Mouse (Mus musculus) olfactory bulb, adult 2 months (tissue): ENCODE results near the gene P2ry6. TPM values are rescaled to one million over a fixed set of nuclear protein-coding genes. Genes with fewer than 3 reads are reported as not detected.

ENCODE experiments used
- H3K27ac ChIP-seq: fragments of 200-500 bp; 2 replicates; pipeline ENCODE4 v1.5.1; 2012; ENCODE audit warnings: low read depth, low read length; ENCODE audit not compliant: insufficient read depth
- H3K4me1 ChIP-seq: fragments of 200-500 bp; 2 replicates; pipeline ENCODE4 v1.6.1; 2012; ENCODE audit warnings: low read length; ENCODE audit not compliant: control insufficient read depth, insufficient read depth
- H3K4me3 ChIP-seq: fragments of 200-500 bp; 2 replicates; pipeline ENCODE4 v1.5.1; 2012; ENCODE audit warnings: mild to moderate bottlenecking, low read depth, low read length, moderate library complexity; ENCODE audit not compliant: insufficient read depth
- CTCF ChIP-seq: fragments of 200-500 bp; IDR thresholded peaks from 2 replicates; pipeline ENCODE4 v1.5.1; 2012; ENCODE audit warnings: low read depth, mild to moderate bottlenecking, low read length, moderate library complexity; ENCODE audit not compliant: insufficient read depth
- POLR2A ChIP-seq: fragments of 200-500 bp; IDR thresholded peaks from 2 replicates; pipeline ENCODE4 v1.6.1; 2012; ENCODE audit warnings: mild to moderate bottlenecking, low read depth, low read length, moderate library complexity; ENCODE audit not compliant: insufficient read depth
- WGBS: fragments of 180-500 bp; shearing (Covaris S2); methylation state at CpG from one replicate; pipeline ENCODE4 v1.1.7; 2018; 5-methylcytosine and 5-hydroxymethylcytosine counted together
- polyA plus RNA-seq: library from polyadenylated mRNA; stranded (reverse); fragments of >200 nt; gene quantifications from 2 replicates; pipeline ENCODE4 v1.2.4, GENCODE M21; 2012; ENCODE audit warnings: low replicate concordance; ENCODE audit not compliant: missing spikeins, insufficient read depth, insufficient read length

P2ry6 gene
- polyA plus RNA-seq, 1 experiment: not detected

DNA sequence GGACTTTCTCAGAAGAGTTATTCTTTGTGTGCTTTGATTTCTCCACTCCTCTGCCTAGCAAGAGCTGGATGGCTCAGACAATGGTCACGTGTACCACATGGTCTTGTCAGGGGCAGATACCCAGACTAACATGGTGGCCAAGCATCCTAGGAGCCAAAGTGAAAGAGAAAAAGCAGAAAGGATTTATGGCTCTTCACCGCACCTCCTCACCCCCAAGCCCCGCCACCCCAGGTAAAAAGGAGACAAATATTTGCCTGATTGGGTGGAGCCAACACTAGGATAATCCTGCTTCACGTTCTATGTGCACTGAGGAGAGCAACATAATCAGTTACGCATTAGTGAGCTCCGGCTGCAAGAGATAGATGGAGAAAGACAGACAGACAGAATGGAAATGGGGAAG is 6.1 kb downstream of the P2ry6 start:
- TF ChIP-seq POLR2A (no peak), CTCF (no peak)
- H3K27ac ChIP-seq: no peak overlapping the region
- 91% methylated on average over 6 of the region's 6 CpGs for WGBS
- no peaks in the 10 kb centered on the region for H3K4me1 ChIP-seq
- no peak overlapping the region for H3K4me3 ChIP-seq

DNA sequence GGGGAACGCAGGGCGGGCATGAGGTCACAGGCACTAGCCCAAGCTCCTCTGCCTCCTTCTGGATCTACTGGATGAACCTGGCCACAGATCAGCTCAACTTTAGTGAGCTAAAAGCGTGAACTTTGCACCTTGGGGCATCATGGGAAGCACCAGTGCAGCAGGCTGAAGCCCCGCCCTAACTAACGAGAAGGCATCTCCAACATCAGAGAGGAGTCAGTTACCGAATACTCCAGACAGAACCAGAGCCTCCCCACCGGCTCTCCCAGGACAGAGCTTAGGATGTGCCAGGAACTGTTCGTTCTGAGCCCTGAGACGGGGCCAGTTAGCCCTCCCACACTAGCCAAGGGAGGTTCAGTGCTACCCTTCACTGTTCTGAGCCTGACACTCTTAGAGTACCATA is 6.6 kb downstream of the P2ry6 start:
- H3K4me1 ChIP-seq: no peaks in the 10 kb centered on the region
- H3K27ac ChIP-seq: no peak overlapping the region
- no peak overlapping the region for H3K4me3 ChIP-seq
- 90% methylated on average over 9 of the region's 9 CpGs for WGBS
- no peak for TF ChIP-seq POLR2A
- TF ChIP-seq CTCF: no peak

DNA sequence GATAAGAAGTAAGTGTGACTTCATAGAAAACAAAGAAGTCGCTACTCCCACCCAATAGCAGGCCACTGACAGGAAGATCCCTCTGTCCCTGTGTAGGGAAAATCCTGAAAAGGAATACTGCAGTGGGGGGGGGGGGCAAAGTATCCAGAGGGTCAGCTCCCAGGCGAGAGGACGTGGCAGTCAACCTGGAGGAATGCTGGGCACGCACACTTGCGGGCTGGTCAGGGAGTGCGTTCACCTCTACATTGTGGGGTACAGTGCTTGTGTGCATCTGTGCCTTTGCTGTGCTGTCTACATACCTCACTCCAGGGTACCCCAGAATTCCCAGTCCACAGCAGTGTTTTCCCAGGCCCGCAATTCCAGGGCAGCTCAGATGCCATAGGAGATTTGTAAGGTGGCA is 8.4 kb downstream of the P2ry6 start:
- Histone ChIP-seq H3K4me3 (no peak overlapping the region), H3K4me1 (no peaks in the 10 kb centered on the region), H3K27ac (no peak overlapping the region)
- WGBS: 86% methylated on average over 7 of the region's 7 CpGs
- TF ChIP-seq POLR2A (no peak), CTCF (no peak)

DNA sequence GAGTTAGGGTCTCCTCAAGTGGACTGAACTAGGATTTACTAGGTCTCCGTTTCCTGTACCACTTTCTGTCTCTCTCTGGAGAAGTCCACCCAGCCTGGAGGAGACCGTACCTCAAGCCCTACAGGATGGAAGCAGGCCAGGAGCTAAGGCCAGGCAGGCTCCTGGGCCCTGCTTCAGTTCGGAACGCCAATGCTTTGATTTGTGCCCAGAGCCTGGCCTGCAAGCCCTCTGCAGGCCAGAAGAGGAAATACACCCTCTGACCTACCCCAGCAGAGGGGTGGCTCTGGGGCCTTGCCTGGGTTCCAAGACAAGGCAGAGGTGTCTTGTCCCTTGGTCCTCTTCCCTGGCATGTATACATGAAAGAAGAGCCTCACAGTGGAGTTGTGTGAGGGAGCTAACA is 9.4 kb downstream of the P2ry6 start:
- 34% methylated on average over 4 of the region's 4 CpGs for WGBS
- peak; percentile 74 for TF ChIP-seq CTCF
- no peak for TF ChIP-seq POLR2A

DNA sequence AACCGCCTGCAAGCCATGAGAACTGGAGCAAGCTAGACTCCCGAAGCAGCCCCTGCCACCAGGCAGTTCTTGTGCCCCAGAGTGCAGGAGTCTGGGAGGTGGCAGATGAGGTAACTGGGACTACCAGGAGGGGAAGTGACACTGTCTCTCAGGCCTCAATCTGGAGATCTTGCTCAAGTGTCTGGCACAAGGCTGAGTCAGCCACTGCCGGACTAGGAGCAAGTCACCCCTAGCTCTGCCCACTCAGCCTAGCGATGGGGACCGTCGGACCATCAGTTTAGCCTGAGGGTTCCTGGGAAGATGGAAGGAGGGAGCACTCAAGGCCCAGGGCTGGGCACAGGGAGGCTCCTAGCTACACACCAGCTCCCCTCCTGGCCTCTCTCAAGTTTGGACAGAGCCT is 10.2 kb downstream of the P2ry6 start:
- H3K4me3 ChIP-seq: no peak overlapping the region
- WGBS: 87% methylated on average over 6 of the region's 6 CpGs
- TF ChIP-seq CTCF (no peak), POLR2A (no peak)
- no peaks in the 10 kb centered on the region for H3K4me1 ChIP-seq
- H3K27ac ChIP-seq: no peak overlapping the region

More for the DNA sequence above, 9.4 kb downstream of the P2ry6 start:
- Histone ChIP-seq H3K4me3 (no peak overlapping the region), H3K27ac (no peak overlapping the region), H3K4me1 (no peaks in the 10 kb centered on the region)

DNA sequence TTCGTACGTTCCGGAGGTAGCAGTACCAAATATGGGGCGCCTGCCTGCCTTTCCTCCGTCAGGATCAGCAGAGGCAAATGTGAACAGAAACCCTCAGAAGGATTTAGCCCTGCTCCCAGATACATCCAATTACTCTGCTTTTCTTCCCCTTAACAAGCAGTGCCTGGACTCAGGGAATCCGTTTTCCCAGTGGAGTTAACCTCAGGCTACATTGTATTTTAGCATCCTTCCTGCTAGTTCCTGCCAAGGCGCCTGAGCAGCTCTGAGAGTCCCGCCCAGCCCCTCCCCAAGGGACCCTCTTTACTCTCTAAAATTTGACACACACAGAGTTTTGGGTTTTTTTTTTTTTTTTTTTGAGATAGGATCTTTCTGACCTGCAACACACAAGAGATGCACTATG is 11.1 kb downstream of the P2ry6 start:
- Histone ChIP-seq H3K4me1 (no peaks in the 10 kb centered on the region), H3K4me3 (no peak overlapping the region), H3K27ac (no peak overlapping the region)
- TF ChIP-seq CTCF (no peak), POLR2A (no peak)
- WGBS: 77% methylated on average over 8 of the region's 8 CpGs

DNA sequence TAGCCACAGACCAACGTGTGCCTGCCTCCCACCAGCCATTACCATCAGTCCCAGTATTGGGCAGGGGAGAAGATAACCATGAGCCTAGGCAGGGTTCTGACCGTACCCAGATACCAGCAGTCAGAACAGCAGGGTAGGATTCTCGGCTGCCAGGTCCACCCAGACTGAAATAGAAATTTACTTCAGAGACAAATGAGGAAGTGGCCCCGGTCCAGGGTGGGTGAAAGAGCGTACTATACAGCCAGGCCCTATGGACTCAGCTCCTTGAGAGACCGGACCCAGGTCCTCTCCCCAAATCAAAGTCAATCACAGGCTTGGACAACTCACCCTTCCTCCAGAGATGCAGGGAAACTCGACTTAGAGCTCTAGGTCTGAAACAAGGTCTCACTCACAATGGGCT is 13.3 kb downstream of the P2ry6 start:
- no peak overlapping the region for H3K27ac ChIP-seq
- H3K4me1 ChIP-seq: no peaks in the 10 kb centered on the region
- no peak overlapping the region for H3K4me3 ChIP-seq
- TF ChIP-seq POLR2A: no peak
- TF ChIP-seq CTCF: no peak
- 78% methylated on average over 7 of the region's 7 CpGs for WGBS

DNA sequence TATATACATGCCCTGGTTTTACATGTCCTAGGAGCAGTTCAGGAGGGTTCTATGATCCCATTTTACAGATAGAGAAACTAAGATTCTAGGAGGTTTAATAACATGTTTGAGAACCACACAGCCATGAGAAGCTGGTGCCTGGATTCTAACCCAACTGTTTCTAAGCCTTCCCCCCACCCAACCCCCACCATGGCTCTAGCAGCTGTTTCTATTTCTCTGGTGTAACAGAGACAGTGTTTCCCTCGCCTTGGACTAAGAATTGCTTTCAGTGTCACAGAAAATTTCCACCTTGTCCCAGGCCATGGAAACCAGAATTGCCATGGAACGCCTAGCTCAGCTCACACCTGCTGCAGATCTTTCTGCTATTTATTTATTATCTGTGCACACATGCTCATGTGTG is 14.0 kb downstream of the P2ry6 start:
- no peak for TF ChIP-seq POLR2A
- TF ChIP-seq CTCF: no peak
- Histone ChIP-seq H3K4me3 (no peak overlapping the region), H3K4me1 (no peaks in the 10 kb centered on the region), H3K27ac (no peak overlapping the region)
- 61% methylated on average over 2 of the region's 2 CpGs for WGBS

DNA sequence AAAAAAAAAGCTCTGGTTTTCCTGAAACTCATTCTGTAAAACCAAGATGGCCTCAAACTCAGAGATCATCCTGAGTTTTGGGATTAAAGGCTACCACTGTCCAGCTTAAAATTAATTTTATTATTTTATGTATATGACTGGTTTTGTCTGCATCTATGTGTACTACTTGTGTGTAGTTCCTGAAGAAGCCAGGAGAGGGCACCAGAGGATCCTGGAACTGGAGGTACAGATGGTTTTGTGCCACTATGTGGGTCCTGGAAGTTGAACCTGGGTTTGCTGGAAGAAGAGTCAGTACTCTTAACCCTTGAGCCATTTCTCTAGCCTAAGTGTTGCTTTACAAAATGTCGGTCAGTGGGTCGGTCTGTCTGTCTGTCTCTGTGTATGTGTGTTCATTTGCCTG is 16.0 kb downstream of the P2ry6 start:
- WGBS: 98% methylated on average over 2 of the region's 2 CpGs
- Histone ChIP-seq H3K27ac (no peak overlapping the region), H3K4me3 (no peak overlapping the region), H3K4me1 (no peaks in the 10 kb centered on the region)
- no peak for TF ChIP-seq POLR2A
- no peak for TF ChIP-seq CTCF

DNA sequence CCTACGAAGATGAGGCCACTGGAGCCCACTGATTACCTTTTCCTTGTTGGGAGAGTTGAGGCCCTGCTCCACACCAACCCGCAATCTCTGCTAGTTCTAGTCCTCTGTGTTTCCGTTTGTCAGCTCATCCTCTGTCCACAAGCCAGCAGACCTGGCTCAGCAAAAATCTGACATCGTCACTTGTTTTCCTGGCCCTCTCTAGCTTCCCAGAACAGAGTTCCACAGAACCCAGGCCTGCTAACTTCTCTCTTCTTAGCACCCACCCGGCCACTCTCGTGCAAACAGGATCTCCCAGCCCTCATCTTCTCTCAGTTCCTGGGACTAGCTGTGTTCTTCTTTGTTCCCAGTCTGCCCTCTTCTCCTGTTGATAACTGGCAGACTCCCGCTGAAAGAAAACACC is 21.8 kb downstream of the P2ry6 start:
- H3K4me1 ChIP-seq: no peaks in the 10 kb centered on the region
- H3K4me3 ChIP-seq: no peak overlapping the region
- 94% methylated on average over 7 of the region's 7 CpGs for WGBS
- H3K27ac ChIP-seq: no peak overlapping the region
- TF ChIP-seq POLR2A: no peak
- no peak for TF ChIP-seq CTCF
